Mouse (Mus musculus) heart, embryonic 13.5 days (tissue): Measurements from ENCODE around the gene Spem1. TPM values are rescaled to one million over a fixed set of nuclear protein-coding genes. Genes with fewer than 3 reads are reported as not detected.

Source experiments
- ATAC-seq: fragments of 200-750 bp; cut with Nextera tagmentation; 2 replicates; pipeline ENCODE4 v1.8.0; 2017; ENCODE audit warnings: moderate TSS enrichment; ENCODE audit not compliant: insufficient number of reproducible peaks, low FRiP score, low TSS enrichment; ENCODE audit errors: extremely low read depth
- H3K27ac ChIP-seq: fragments of 300-500 bp; sonication (generic); replicated peaks from 2 replicates; pipeline ENCODE4 v1.5.1; 2015; ENCODE audit warnings: moderate library complexity, mild to moderate bottlenecking, inconsistent platforms
- H3K27me3 ChIP-seq: fragments of 300-500 bp; sonication (generic); replicated peaks from 2 replicates; pipeline ENCODE4 v1.6.1; 2015; ENCODE audit warnings: mild to moderate bottlenecking, inconsistent platforms
- H3K36me3 ChIP-seq: fragments of 300-500 bp; sonication (generic); 2 replicates; pipeline ENCODE4 v1.6.1; 2015; ENCODE audit warnings: mild to moderate bottlenecking, inconsistent platforms
- H3K4me1 ChIP-seq: fragments of 300-500 bp; sonication (generic); 2 replicates; pipeline ENCODE4 v1.6.1; 2015; ENCODE audit warnings: inconsistent platforms
- H3K4me2 ChIP-seq: fragments of 300-500 bp; sonication (generic); 2 replicates; pipeline ENCODE4 v1.6.1; 2015; ENCODE audit warnings: inconsistent platforms, mild to moderate bottlenecking, moderate library complexity
- H3K4me3 ChIP-seq: fragments of 300-500 bp; sonication (generic); 2 replicates; pipeline ENCODE4 v1.5.1; 2015; ENCODE audit warnings: moderate library complexity, mild to moderate bottlenecking, inconsistent platforms
- H3K9ac ChIP-seq: fragments of 300-500 bp; sonication (generic); 2 replicates; pipeline ENCODE4 v1.6.1; 2015; ENCODE audit warnings: inconsistent platforms, mild to moderate bottlenecking, moderate library complexity
- H3K9me3 ChIP-seq: fragments of 300-500 bp; sonication (generic); 2 replicates; pipeline ENCODE4 v1.6.1; 2016; ENCODE audit warnings: inconsistent platforms
- WGBS: fragments of 180-500 bp; shearing (Covaris S2); methylation state at CpG from one replicate; pipeline ENCODE4 v1.1.7; 2015; ENCODE audit warnings: mixed read lengths; 5-methylcytosine and 5-hydroxymethylcytosine counted together
- polyA plus RNA-seq: library from polyadenylated mRNA; unstranded; fragments of >200 nt; fragmentation: Nextera tagmentation; extraction: Ambion mirVana; gene quantifications from 2 replicates; pipeline ENCODE4 v1.2.1, GENCODE M21; 2015

Gene Spem1
- polyA plus RNA-seq, 1 experiment from 2014 or later, result not detected

DNA sequence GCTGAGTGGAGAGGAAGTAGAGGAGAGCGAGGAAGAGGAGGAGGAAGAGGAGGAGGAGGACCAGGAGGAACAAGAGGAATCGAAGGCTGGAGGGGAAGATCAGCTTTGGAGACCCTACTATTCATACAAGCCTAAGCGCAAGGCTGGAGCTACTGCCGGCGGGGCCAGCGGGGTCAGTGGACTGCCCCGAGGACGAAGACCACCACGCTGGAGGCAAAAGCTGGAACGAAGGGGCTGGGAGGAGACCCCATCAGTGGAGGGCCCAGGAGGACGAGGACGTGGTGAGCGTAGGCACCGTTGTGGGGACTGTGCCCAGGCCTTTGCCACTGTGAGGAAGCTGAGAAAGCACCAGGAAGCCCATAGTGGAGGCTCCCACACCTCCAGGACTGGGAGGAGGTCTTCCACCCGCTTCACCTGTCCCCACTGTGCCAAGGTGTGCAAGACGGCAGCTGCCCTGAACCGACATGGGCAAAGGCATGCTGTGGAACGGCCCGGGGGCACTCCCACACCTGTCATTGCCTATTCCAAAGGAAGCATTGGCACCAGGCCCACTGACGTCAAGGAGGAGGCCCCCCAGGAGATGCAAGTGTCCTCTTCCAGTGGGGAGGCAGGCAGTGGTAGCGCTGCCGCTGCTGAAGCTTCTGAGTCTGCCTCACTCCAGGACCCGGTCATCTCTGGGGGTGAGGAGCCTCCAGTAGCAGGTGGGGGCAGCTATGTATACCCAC lies 43.6 kb downstream of the Spem1 start:
- Histone ChIP-seq H3K4me3 (no peak overlapping the region), H3K9ac (peak overlapping the region; percentile 21), H3K27me3 (peaks cover 11% of the 10 kb centered on the region; the same call in 1 of the 2 replicates), H3K27ac (no peak overlapping the region), H3K4me1 (peaks cover 37% of the 10 kb centered on the region), H3K9me3 (no peaks in the 10 kb centered on the region), H3K36me3 (peaks cover 35% of the 10 kb centered on the region), H3K4me2 (peak overlapping the region; percentile 20; the same call in 1 of the 2 replicates)
- ATAC-seq, result no peak
- 65% methylated on average over 23 of the region's 23 CpGs for WGBS

DNA sequence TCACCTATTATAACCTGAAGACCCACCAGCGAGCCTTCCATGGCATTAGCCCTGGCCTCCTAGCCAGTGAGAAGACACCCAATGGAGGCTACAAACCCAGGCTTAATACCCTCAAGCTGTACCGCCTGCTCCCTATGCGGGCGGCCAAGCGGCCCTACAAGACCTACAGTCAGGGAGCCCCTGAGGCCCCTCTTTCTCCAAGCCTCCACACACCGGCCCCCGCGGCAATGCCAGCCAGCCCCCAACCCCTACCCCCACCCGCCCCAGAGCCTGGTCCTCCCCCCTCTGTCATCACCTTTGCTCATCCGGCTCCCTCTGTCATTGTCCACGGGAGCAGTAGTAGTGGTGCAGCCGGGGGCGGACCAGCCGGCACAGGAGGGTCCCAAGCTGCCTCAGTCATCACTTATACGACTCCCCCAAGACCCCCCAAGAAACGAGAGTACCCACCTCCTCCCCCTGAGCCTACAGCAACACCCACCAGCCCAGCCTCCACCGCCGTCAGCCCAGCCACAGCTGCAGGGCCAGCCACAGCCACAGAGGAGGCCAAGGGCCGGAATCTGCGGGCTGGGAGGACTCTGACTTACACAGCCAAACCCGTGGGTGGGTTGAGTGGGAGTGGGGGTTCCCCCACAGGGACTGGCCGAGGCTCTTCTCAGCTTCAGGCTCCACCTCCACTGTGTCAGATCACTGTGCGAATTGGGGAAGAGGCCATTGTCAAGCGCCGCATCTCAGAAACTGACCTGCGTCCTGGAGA lies 44.3 kb downstream of the Spem1 start:
- peak overlapping the region; percentile 10; the same call in 1 of the 2 replicates for H3K9ac ChIP-seq
- peaks cover 41% of the 10 kb centered on the region for H3K36me3 ChIP-seq
- no peak overlapping the region for H3K4me3 ChIP-seq
- H3K4me1 ChIP-seq, result peaks cover 40% of the 10 kb centered on the region
- WGBS, result 60% methylated on average over 26 of the region's 26 CpGs
- H3K27ac ChIP-seq, result no peak overlapping the region
- 0 out of 2 replicates have a peak, but pooled peaks have one; percentile 11 for ATAC-seq
- no peak overlapping the region for H3K4me2 ChIP-seq
- H3K9me3 ChIP-seq, result no peaks in the 10 kb centered on the region
- peaks cover 11% of the 10 kb centered on the region; the same call in 1 of the 2 replicates for H3K27me3 ChIP-seq

DNA sequence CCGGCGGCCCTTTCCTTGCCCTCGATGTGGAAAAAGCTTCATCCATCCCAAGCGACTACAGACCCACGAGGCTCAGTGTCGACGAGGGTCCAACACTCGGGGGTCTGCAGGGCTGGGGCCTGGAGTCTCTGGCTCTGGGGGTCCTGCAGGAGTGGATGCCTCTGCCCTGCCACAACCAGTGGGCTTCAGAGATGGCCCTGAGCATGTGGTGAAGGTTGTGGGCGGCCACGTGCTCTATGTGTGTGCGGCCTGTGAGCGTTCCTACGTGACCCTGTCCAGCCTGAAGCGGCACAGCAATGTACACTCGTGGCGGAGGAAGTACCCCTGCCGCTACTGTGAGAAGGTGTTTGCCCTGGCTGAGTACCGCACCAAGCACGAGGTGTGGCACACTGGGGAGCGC lies 45.5 kb downstream of the Spem1 start:
- 73% methylated on average over 20 of the region's 20 CpGs for WGBS
- no peaks in the 10 kb centered on the region for H3K9me3 ChIP-seq
- H3K36me3 ChIP-seq, result peaks cover 41% of the 10 kb centered on the region
- peaks cover 40% of the 10 kb centered on the region for H3K4me1 ChIP-seq
- H3K27me3 ChIP-seq, result peaks cover 11% of the 10 kb centered on the region; the same call in 1 of the 2 replicates
- no peak overlapping the region for H3K4me2 ChIP-seq
- no peak overlapping the region for H3K9ac ChIP-seq
- ATAC-seq, result no peak
- no peak overlapping the region for H3K27ac ChIP-seq
- no peak overlapping the region for H3K4me3 ChIP-seq

DNA sequence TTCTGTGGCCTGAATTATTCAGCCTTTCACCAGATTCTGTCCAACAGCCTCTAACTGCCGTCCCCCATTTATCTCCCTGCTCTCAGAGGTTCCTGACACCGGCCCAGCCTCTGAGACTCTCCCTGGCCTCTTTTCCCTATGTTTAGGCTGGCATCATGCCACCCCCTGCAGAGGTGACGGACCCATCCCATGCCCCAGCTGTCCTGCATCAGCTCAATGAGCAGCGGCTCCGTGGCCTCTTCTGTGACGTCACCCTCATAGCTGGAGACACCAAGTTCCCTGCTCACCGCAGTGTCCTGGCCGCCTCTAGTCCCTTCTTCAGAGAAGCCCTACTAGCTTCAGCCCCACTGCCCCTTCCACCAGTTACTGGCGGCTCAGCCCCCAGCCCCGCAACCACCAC lies 46.3 kb downstream of the Spem1 start:
- Histone ChIP-seq H3K4me2 (no peak overlapping the region), H3K36me3 (peaks cover 47% of the 10 kb centered on the region), H3K9me3 (no peaks in the 10 kb centered on the region), H3K9ac (no peak overlapping the region; the same call in 1 of the 2 replicates), H3K27me3 (peaks cover 9% of the 10 kb centered on the region; the same call in 1 of the 2 replicates), H3K27ac (no peak overlapping the region), H3K4me3 (no peak overlapping the region), H3K4me1 (peaks cover 40% of the 10 kb centered on the region)
- 56% methylated on average over 10 of the region's 10 CpGs for WGBS
- no peak for ATAC-seq

DNA sequence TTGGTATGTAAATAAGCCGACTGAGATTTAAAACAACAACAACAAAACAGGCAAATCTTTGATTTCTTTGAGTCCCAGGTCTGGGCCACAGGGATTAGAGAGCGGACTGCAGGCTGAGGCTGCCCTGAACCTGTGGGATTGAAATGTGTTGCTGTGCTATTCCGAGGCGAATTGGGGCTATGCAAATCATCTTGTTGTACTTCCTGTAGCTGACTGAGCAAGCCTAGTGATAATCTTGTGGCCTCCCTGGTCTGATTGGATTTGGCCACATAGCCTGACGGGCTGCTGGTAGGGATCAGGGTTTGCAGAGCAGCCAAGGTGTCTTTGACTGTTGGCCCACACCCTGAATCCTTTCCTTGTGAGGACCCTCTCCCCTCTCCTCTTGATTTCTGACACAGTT lies 47.0 kb downstream of the Spem1 start:
- Histone ChIP-seq H3K4me1 (peaks cover 41% of the 10 kb centered on the region), H3K4me2 (no peak overlapping the region), H3K4me3 (no peak overlapping the region), H3K27me3 (peaks cover 5% of the 10 kb centered on the region; the same call in 1 of the 2 replicates), H3K9me3 (no peaks in the 10 kb centered on the region), H3K36me3 (peaks cover 53% of the 10 kb centered on the region), H3K27ac (no peak overlapping the region), H3K9ac (no peak overlapping the region)
- ATAC-seq, result no peak
- WGBS, result 50% methylated on average over 5 of the region's 5 CpGs

Other genes starting within 250 kb of the Spem1 start
- gene Wrap53, start 241.9 kb downstream of the Spem1 start, polyA plus RNA-seq, result 16.8 TPM in 2 replicates
- 82.6 and 86.5 TPM in 2 replicates for gene Trp53, start 241.8 kb downstream of the Spem1 start, polyA plus RNA-seq
- 24.5 and 25.0 TPM in 2 replicates for gene Atp1b2, start 216.2 kb downstream of the Spem1 start, polyA plus RNA-seq
- 0.23 and 1.7 TPM in 2 replicates for gene Shbg, start 204.3 kb downstream of the Spem1 start, polyA plus RNA-seq
- 17.5 and 18.1 TPM in 2 replicates for gene Sat2, start 200.2 kb downstream of the Spem1 start, polyA plus RNA-seq
- gene Fxr2, start 189.2 kb downstream of the Spem1 start, polyA plus RNA-seq, result 22.1 and 25.6 TPM in 2 replicates
- not detected in 2 replicates for gene Sox15, start 166.9 kb downstream of the Spem1 start, polyA plus RNA-seq
- 51.3 and 52.0 TPM in 2 replicates for gene Mpdu1, start 159.5 kb downstream of the Spem1 start, polyA plus RNA-seq
- 8.8 and 10.5 TPM in 2 replicates for gene Cd68, start 156.0 kb downstream of the Spem1 start, polyA plus RNA-seq
- gene Eif4a1, start 149.8 kb downstream of the Spem1 start, polyA plus RNA-seq, result 372 and 373 TPM in 2 replicates
- 59.2 and 63.5 TPM in 2 replicates for gene Senp3, start 140.1 kb downstream of the Spem1 start, polyA plus RNA-seq
- gene Tnfsf13, start 136.4 kb downstream of the Spem1 start, polyA plus RNA-seq, result 0.23 and 0.38 TPM in 2 replicates
- gene Tnfsf12, start 126.3 kb downstream of the Spem1 start, polyA plus RNA-seq, result 4.7 and 5.7 TPM in 2 replicates
- gene Tnfsfm13, start 126.1 kb downstream of the Spem1 start, polyA plus RNA-seq, result 3.3 and 3.4 TPM in 2 replicates
- 16.1 and 19.1 TPM in 2 replicates for gene Polr2a, start 63.5 kb downstream of the Spem1 start, polyA plus RNA-seq
- 0.19 and 0.51 TPM in 2 replicates for gene Slc35g3, start 60.2 kb downstream of the Spem1 start, polyA plus RNA-seq
- 2.7 and 3.1 TPM in 2 replicates for gene Zbtb4, start 56.3 kb downstream of the Spem1 start, polyA plus RNA-seq
- 6.8 and 7.9 TPM in 2 replicates for gene Chrnb1, start 26.2 kb downstream of the Spem1 start, polyA plus RNA-seq
- 2.0 and 2.3 TPM in 2 replicates for gene Fgf11, start 20.3 kb downstream of the Spem1 start, polyA plus RNA-seq
- gene Tmem102, start 16.6 kb downstream of the Spem1 start, polyA plus RNA-seq, result 1.8 and 1.9 TPM in 2 replicates
- not detected in 2 replicates for gene Gm39566, start 6.9 kb downstream of the Spem1 start, polyA plus RNA-seq
- gene Spem2, start 3.7 kb downstream of the Spem1 start, polyA plus RNA-seq, result not detected in 2 replicates
- gene Nlgn2, start 15.6 kb upstream of the Spem1 start, polyA plus RNA-seq, result 2.0 and 2.4 TPM in 2 replicates
- 330 and 361 TPM in 2 replicates for gene Tmem256, start 16.3 kb upstream of the Spem1 start, polyA plus RNA-seq
- gene Plscr3, start 24.2 kb upstream of the Spem1 start, polyA plus RNA-seq, result 75.4 and 76.2 TPM in 2 replicates
- 0.38 and 0.56 TPM in 2 replicates for gene Tnk1, start 36.5 kb upstream of the Spem1 start, polyA plus RNA-seq
- not detected in 2 replicates for gene Tmem95, start 55.8 kb upstream of the Spem1 start, polyA plus RNA-seq
- gene Kctd11, start 59.2 kb upstream of the Spem1 start, polyA plus RNA-seq, result 3.9 TPM in 2 replicates
- 7.0 and 8.2 TPM in 2 replicates for gene Acap1, start 73.4 kb upstream of the Spem1 start, polyA plus RNA-seq
- 4.0 and 4.1 TPM in 2 replicates for gene 2810408A11Rik, start 78.8 kb upstream of the Spem1 start, polyA plus RNA-seq
- gene Neurl4, start 78.9 kb upstream of the Spem1 start, polyA plus RNA-seq, result 7.8 and 8.1 TPM in 2 replicates
- 45.0 and 52.2 TPM in 2 replicates for gene Gps2, start 91.7 kb upstream of the Spem1 start, polyA plus RNA-seq
- gene Eif5a, start 99.8 kb upstream of the Spem1 start, polyA plus RNA-seq, result 1,157 and 1,215 TPM in 2 replicates
- 3.1 TPM in 2 replicates for gene Ybx2, start 113.6 kb upstream of the Spem1 start, polyA plus RNA-seq
- 25.8 and 30.3 TPM in 2 replicates for gene Slc2a4, start 126.0 kb upstream of the Spem1 start, polyA plus RNA-seq
- gene Cldn7, start 142.6 kb upstream of the Spem1 start, polyA plus RNA-seq, result 6.3 and 7.4 TPM in 2 replicates
- gene Ctdnep1, start 159.0 kb upstream of the Spem1 start, polyA plus RNA-seq, result 21.0 and 21.1 TPM in 2 replicates
- gene Elp5, start 160.3 kb upstream of the Spem1 start, polyA plus RNA-seq, result 111 and 119 TPM in 2 replicates
- 456 and 466 TPM in 2 replicates for gene Gabarap, start 169.0 kb upstream of the Spem1 start, polyA plus RNA-seq
- 43.8 and 47.9 TPM in 2 replicates for gene Phf23, start 173.6 kb upstream of the Spem1 start, polyA plus RNA-seq
- 20.7 and 22.0 TPM in 2 replicates for gene Dvl2, start 178.4 kb upstream of the Spem1 start, polyA plus RNA-seq
- 131 and 140 TPM in 2 replicates for gene Acadvl, start 193.2 kb upstream of the Spem1 start, polyA plus RNA-seq
- 4.7 and 5.1 TPM in 2 replicates for gene Dlg4, start 194.8 kb upstream of the Spem1 start, polyA plus RNA-seq
- gene Asgr1, start 231.9 kb upstream of the Spem1 start, polyA plus RNA-seq, result 0.24 TPM in 1 of 2 replicates, not detected in the other